Mouse (Mus musculus) ES-Bruce4 (cell line): Measurements from ENCODE around the gene Hdac9.

Experiments
- CTCF ChIP-seq: IDR thresholded peaks from one replicate; pipeline ENCODE4 v1.8.1; 2011; ENCODE audit warnings: low read depth, low read length
- EP300 ChIP-seq: IDR thresholded peaks from 2 replicates; pipeline ENCODE4 v1.6.1; 2011; ENCODE audit warnings: low read depth, low read length; ENCODE audit not compliant: insufficient read depth
- POLR2A ChIP-seq: IDR thresholded peaks from one replicate; pipeline ENCODE4 v1.8.1; 2011; ENCODE audit warnings: low read length; ENCODE audit not compliant: insufficient read depth

GRCm38 (mm10) chr12:34836085-34836484 is 80.8 kb downstream of the Hdac9 start:
- TF ChIP-seq EP300 (no peak), CTCF (no peak), POLR2A (no peak)
